Mouse (Mus musculus): ENCODE data around the gene Map2k6. TPM values are rescaled to one million over a fixed set of nuclear protein-coding genes. Genes with fewer than 3 reads are reported as not detected.

Gene Map2k6
- total RNA-seq, 2 experiments from 2014 or later, result 30.8 to 31.4 TPM

- no peak for DNase-seq (ENCODE audit: low spot score in 2 of 2)
Observed at GRCm38 (mm10) chr11:110402671-110403070, 3.7 kb downstream of the Map2k6 start.

GRCm38 (mm10) chr11:110403602-110404001, 4.7 kb downstream of the Map2k6 start:
- no peak for DNase-seq (ENCODE audit: low spot score in 2 of 2)

GRCm38 (mm10) chr11:110405607-110406006, 6.7 kb downstream of the Map2k6 start:
- no peak for DNase-seq (ENCODE audit: low spot score in 2 of 2)

GRCm38 (mm10) chr11:110409131-110409530, 10.2 kb downstream of the Map2k6 start:
- no peak for DNase-seq (ENCODE audit: low spot score in 2 of 2)

- peak in 1 of 2 experiments; percentile 26 for DNase-seq (ENCODE audit: low spot score in 2 of 2)
Observed at GRCm38 (mm10) chr11:110409776-110410175, 10.9 kb downstream of the Map2k6 start.

- DNase-seq (ENCODE audit: low spot score in 2 of 2), result no peak
Observed at GRCm38 (mm10) chr11:110411596-110411995, 12.7 kb downstream of the Map2k6 start.

GRCm38 (mm10) chr11:110414263-110414662, 15.3 kb downstream of the Map2k6 start:
- DNase-seq (ENCODE audit: low spot score in 2 of 2), result no peak

GRCm38 (mm10) chr11:110416691-110417090, 17.8 kb downstream of the Map2k6 start:
- DNase-seq (ENCODE audit: low spot score in 2 of 2), result peak in 1 of 2 experiments; percentile 62

GRCm38 (mm10) chr11:110420463-110420862, 21.5 kb downstream of the Map2k6 start:
- no peak for DNase-seq (ENCODE audit: low spot score in 2 of 2)

GRCm38 (mm10) chr11:110426572-110427145, 27.7 kb downstream of the Map2k6 start:
- DNase-seq (ENCODE audit: low spot score in 2 of 2), result no peak

GRCm38 (mm10) chr11:110427159-110427561, 28.2 kb downstream of the Map2k6 start:
- peak in 1 of 2 experiments; percentile 31 for DNase-seq (ENCODE audit: low spot score in 2 of 2)

- DNase-seq (ENCODE audit: low spot score in 2 of 2), result no peak
Observed at GRCm38 (mm10) chr11:110428999-110429398, 30.1 kb downstream of the Map2k6 start.

- no peak for DNase-seq (ENCODE audit: low spot score in 2 of 2)
Observed at GRCm38 (mm10) chr11:110429837-110430418, 31.0 kb downstream of the Map2k6 start.

GRCm38 (mm10) chr11:110435839-110436556, 37.1 kb downstream of the Map2k6 start:
- no peak for DNase-seq (ENCODE audit: low spot score in 2 of 2)

GRCm38 (mm10) chr11:110436998-110437397, 38.1 kb downstream of the Map2k6 start:
- DNase-seq (ENCODE audit: low spot score in 2 of 2), result no peak

GRCm38 (mm10) chr11:110438135-110438534, 39.2 kb downstream of the Map2k6 start:
- no peak for DNase-seq (ENCODE audit: low spot score in 2 of 2)

GRCm38 (mm10) chr11:110438700-110439296, 39.9 kb downstream of the Map2k6 start:
- no peak for DNase-seq (ENCODE audit: low spot score in 2 of 2)

GRCm38 (mm10) chr11:110439354-110439753, 40.4 kb downstream of the Map2k6 start:
- no peak for DNase-seq (ENCODE audit: low spot score in 2 of 2)

- no peak for DNase-seq (ENCODE audit: low spot score in 2 of 2)
Observed at GRCm38 (mm10) chr11:110444576-110444975, 45.7 kb downstream of the Map2k6 start.

- DNase-seq (ENCODE audit: low spot score in 2 of 2), result no peak
Observed at GRCm38 (mm10) chr11:110448131-110448725, 49.3 kb downstream of the Map2k6 start.

GRCm38 (mm10) chr11:110448726-110449161, 49.8 kb downstream of the Map2k6 start:
- peak in 1 of 2 experiments; percentile 38 for DNase-seq (ENCODE audit: low spot score in 2 of 2)

All from layer of hippocampus, adult 18-20 months (tissue).